In genomic region chr12:13211746-13212482, GRCm38 (mm10) we compare ENCODE assay signal across 8 mouse cellular contexts. TPM values are rescaled to one million over a fixed set of nuclear protein-coding genes. Genes with fewer than 3 reads are reported as not detected.
DNase-seq lines count a peak whose midpoint lies in the region; ATAC-seq and TF ChIP-seq lines count a peak whose summit lies in the region.

No protein-coding gene starts in this region.

- no peak for TF ChIP-seq CTCF in lung, adult 2 months (IDR thresholded peaks at IDR 0.05; ENCODE audit: insufficient read depth, low read length)

- 0 out of 2 replicates have a peak, but pooled peaks cover 4% of the 10 kb centered on the region for H3K27me3 ChIP-seq in embryonic facial prominence, embryonic 13.5 days
- H3K27me3 ChIP-seq in heart, embryonic 15.5 days, result no peaks in the 10 kb centered on the region

- H3K4me1 ChIP-seq in lung, adult 2 months (ENCODE audit: control insufficient read depth, insufficient read depth, low read length), result peaks cover 4% of the 10 kb centered on the region
- H3K4me1 ChIP-seq in embryonic facial prominence, embryonic 13.5 days, result peaks cover 26% of the 10 kb centered on the region
- H3K4me1 ChIP-seq in heart, embryonic 15.5 days (replicated peaks), result peaks cover 21% of the 10 kb centered on the region

- H3K4me3 ChIP-seq in lung, adult 2 months (replicated peaks; ENCODE audit: extremely low read depth, low read depth, low read length), result no peak overlapping the region
- no peak overlapping the region for H3K4me3 ChIP-seq in embryonic facial prominence, embryonic 13.5 days
- H3K4me3 ChIP-seq in heart, embryonic 15.5 days, result no peak overlapping the region

- H3K9me3 ChIP-seq in embryonic facial prominence, embryonic 13.5 days, result no peaks in the 10 kb centered on the region
- H3K9me3 ChIP-seq in heart, embryonic 15.5 days (replicated peaks), result no peaks in the 10 kb centered on the region

- no peak for TF ChIP-seq POLR2A in lung, adult 2 months (IDR thresholded peaks at IDR 0.05; ENCODE audit: borderline replicate concordance, extremely low read depth, low read depth, low read length)

- DNase-seq in lung, adult 18-20 months, result peak; percentile 51 to 71
- no peak for DNase-seq in lung, adult 2 months
- peak; percentile 57 to 61 for DNase-seq in layer of hippocampus, adult 8-10 months (ENCODE audit: low spot score in 2 of 2)
- DNase-seq in neural tube, embryonic 10.5 days (ENCODE audit: extremely low spot score, low spot score), result no peak
- no peak for DNase-seq in cerebellum, adult 18-20 months

- 52% methylated on average over 11 of the region's 11 CpGs for WGBS in lung, adult 2 months
- 57% methylated on average over 11 of the region's 11 CpGs for WGBS in embryonic facial prominence, embryonic 13.5 days
- WGBS in heart, embryonic 15.5 days, result 39% methylated on average over 11 of the region's 11 CpGs

- ATAC-seq in embryonic facial prominence, embryonic 13.5 days (ENCODE audit: insufficient number of reproducible peaks, insufficient read depth, low FRiP score, low TSS enrichment, low read depth), result no peak
- ATAC-seq in heart, embryonic 15.5 days (replicated peaks; ENCODE audit: insufficient number of reproducible peaks, insufficient read depth, low FRiP score, low read depth), result peak; percentile 69; the same call in 1 of the 2 replicates
- peak; percentile 83 for ATAC-seq in megakaryocyte progenitor cell, adult 5-6 weeks (replicated peaks; ENCODE audit: poor library complexity)

- H3K27ac ChIP-seq in embryonic facial prominence, embryonic 13.5 days, result peak overlapping the region; percentile 18; the same call in 1 of the 2 replicates
- peak overlapping the region; percentile 40 for H3K27ac ChIP-seq in heart, embryonic 15.5 days

- no peak overlapping the region for H3K9ac ChIP-seq in embryonic facial prominence, embryonic 13.5 days
- H3K9ac ChIP-seq in heart, embryonic 15.5 days, result no peak overlapping the region

- no peak overlapping the region for H3K4me2 ChIP-seq in embryonic facial prominence, embryonic 13.5 days
- no peak overlapping the region for H3K4me2 ChIP-seq in heart, embryonic 15.5 days

- H3K36me3 ChIP-seq in embryonic facial prominence, embryonic 13.5 days, result 0 out of 2 replicates have a peak, but pooled peaks cover under 1% of the 10 kb centered on the region
- H3K36me3 ChIP-seq in heart, embryonic 15.5 days, result no peaks in the 10 kb centered on the region

RNA-seq across cellular contexts. Expression of gene Ddx1, which starts 37.1 kb away (rescaled TPM):
- 3.4 and 7.8 TPM in 2 replicates for polyA plus RNA-seq in lung, adult 2 months (2012; rRNA removed)
- polyA plus RNA-seq in embryonic facial prominence, embryonic 13.5 days (2015; fragmentation: Nextera tagmentation; extraction: Ambion mirVana), result 119 and 128 TPM in 2 replicates
- polyA plus RNA-seq in heart, embryonic 15.5 days (2015; fragmentation: Nextera tagmentation; extraction: Ambion mirVana), result 73.0 and 79.3 TPM in 2 replicates
- total RNA-seq in layer of hippocampus, adult 8-10 months (2022), result 100 to 1,000 TPM; 125 to 141 (median 126) TPM
- 87.2 and 90.0 TPM in 2 replicates for total RNA-seq in megakaryocyte progenitor cell, adult 5-6 weeks (2015)
- 200 and 220 TPM in 2 replicates for total RNA-seq in megakaryocyte progenitor cell, adult 5-6 weeks (2017)

RNA-seq across cellular contexts. Expression of gene Nbas, which starts 57.0 kb away (rescaled TPM):
- 13.5 and 16.4 TPM in 2 replicates for polyA plus RNA-seq in lung, adult 2 months (2012; rRNA removed)
- 14.6 and 15.0 TPM in 2 replicates for polyA plus RNA-seq in embryonic facial prominence, embryonic 13.5 days (2015; fragmentation: Nextera tagmentation; extraction: Ambion mirVana)
- 5.7 and 8.0 TPM in 2 replicates for polyA plus RNA-seq in heart, embryonic 15.5 days (2015; fragmentation: Nextera tagmentation; extraction: Ambion mirVana)
- 10 to 100 TPM; 35.2 to 40.0 (median 38.2) TPM for total RNA-seq in layer of hippocampus, adult 8-10 months (2022)
- total RNA-seq in megakaryocyte progenitor cell, adult 5-6 weeks (2015), result 16.4 and 21.2 TPM in 2 replicates
- total RNA-seq in megakaryocyte progenitor cell, adult 5-6 weeks (2017), result 19.8 and 22.5 TPM in 2 replicates

Comparison
In these comparisons a context has a peak if more than half of its experiments do, and no peak if none do; other contexts are left out.
1. DNase-seq: peak in lung, adult 18-20 months (2 of 2) and layer of hippocampus, adult 8-10 months (2 of 2); none in lung, adult 2 months (single experiment), neural tube, embryonic 10.5 days (single experiment) and cerebellum, adult 18-20 months (0 of 2).